Mouse (Mus musculus): ENCODE results near the gene Slc25a13.
A peak's percentile ranks its signal among the peaks of the same experiment; 100 is the strongest.

Slc25a13 gene

DNA sequence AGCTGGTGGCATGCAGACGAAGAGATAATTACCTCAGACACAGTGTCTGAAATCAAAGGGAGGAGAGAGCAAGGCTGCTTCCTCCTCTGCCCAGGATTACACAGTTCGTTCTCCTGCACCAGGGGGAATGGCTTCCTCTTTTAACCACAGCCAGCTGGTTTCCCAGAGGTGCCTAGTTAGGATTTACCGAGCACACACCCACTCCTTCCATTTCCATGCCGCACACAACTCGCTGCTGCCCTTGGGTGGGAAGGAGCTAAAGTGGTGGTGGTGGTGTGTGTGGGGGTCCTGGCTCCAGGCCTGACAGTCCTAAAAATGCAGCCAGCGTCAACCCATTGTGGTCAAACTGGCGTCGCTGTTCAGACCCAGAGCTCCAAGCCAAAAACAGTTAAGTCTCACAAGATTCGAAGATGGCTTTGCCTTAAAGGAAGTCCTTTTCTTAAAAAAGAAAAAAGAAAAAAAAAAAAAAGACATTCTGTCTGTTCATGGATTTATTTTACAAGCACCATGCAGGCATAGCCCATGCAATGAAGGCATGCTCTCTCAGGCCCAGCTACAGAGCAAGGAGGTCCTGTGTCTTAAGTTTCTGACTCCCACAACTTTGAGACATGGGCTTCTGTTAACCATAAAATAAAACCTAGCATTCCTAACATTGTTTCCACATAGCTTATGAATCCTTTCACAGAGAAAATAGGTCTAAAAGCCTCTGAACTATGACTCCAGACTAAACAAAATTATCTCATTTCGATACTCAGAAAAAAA is 104.0 kb downstream of the Slc25a13 start:
- DNase-seq (ENCODE audit: low read depth), result peak; percentile 65

DNA sequence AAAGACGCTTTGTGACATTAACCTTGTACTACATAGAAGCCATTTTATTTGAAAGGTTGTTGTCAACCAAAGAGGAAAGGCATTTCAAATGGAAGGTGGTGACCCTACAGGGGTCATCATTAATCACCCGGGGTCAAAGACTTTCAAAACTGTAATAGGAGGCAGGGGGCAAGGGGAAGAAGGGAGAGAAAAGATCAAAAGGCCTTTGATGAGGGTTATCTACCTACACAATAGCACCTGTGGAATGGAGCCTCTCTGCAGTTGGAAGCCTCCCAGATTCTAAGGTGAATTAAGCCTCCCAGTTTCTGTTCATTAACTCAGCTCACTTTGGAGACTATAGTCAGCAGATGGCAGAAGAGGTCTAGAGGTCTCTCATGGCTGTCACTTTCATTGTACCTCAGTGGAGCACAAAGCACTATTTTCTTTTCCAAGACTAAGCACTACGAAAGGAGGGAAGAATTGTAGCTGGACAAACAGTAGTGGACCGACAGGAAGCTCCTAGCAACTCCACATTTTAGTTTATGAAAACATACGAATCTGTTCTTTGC is 109.5 kb downstream of the Slc25a13 start:
- no peak for DNase-seq (ENCODE audit: low read depth)

DNA sequence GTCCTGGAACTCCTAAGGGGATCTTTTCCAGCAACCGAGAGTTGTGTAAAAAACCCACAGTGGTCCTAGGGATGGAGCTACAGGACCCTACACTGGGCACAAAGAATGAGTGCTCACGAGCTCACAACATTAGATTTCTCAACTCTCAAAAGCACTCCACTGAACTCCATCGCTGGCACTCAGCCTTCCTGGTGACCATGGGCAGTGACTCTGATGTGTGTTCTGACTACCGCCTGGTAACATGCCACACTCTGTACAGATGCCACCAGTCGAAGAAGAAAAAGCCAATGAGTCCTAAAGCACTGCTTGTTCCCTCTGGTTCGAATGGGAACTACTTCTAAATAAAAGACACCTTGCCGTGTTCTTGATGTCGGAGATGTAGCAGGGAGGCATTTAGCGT is 111.4 kb downstream of the Slc25a13 start:
- no peak for DNase-seq (ENCODE audit: low read depth)

DNA sequence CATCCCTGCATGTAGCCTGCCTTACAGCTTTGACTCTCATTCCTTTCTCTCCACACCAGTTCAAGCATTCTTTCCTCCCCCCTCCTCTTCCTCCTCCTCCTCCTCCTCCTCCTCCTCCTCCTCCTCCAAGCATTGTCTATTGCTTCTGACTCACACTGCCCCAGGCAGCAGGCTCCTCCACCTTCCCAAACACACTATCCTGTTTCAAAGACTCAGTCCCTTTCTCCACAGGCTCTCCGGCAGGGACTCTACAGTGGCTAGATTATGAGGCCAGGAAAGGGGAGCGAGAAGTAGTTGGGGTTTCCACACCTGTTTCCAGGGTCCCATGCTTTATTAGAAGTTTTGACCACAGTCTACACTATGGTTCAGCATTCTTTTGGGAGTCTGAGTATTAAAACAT is 113.5 kb downstream of the Slc25a13 start:
- DNase-seq (ENCODE audit: low read depth), result no peak

DNA sequence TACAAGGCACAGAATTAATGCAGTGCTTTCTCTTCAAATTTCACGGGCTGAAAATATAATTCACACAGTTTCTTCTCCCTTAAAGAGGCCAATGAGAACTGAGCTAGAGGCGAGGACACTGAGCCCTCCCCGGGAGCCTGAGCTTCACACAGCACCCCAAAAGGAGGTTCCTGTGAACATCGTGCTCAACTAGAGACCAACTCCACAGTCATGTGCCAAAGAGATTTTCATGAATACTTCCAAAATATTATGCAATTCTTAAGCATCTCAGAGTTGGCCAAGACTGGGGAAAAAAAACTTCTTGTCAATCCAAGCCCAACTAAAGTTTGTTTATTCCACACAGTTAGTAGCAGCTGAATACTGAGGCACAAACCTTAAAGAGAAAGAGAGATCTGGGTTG is 115.4 kb downstream of the Slc25a13 start:
- DNase-seq (ENCODE audit: low read depth), result peak; percentile 46

DNA sequence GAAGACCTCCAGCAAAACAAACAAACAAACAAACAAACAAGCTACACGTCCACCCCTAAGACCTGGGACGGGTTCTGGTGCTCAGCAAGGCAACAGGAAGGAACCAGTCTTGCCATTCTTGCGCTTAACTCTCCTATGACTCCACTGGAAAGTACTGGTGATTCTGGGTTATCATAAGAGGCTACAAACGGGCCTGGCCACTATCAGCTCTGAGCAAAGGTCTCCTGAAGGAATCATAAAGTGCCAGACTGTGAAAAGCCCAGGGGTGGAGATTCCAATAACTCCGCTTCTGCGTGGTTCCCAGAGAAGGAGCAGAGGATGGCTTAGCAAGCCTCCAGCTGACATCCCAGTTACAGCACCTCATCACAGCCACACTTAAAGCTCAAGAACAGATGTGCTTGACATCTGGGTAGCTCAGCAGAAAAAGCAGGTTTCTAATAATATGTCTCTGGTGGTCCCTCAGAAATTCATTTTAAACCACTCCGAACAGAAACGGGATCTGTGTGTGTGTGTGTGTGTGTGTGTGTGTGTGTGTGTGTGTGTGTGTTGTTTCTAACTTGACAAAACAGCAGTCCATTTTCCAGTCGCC is 116.0 kb downstream of the Slc25a13 start:
- DNase-seq (ENCODE audit: low read depth), result no peak

DNA sequence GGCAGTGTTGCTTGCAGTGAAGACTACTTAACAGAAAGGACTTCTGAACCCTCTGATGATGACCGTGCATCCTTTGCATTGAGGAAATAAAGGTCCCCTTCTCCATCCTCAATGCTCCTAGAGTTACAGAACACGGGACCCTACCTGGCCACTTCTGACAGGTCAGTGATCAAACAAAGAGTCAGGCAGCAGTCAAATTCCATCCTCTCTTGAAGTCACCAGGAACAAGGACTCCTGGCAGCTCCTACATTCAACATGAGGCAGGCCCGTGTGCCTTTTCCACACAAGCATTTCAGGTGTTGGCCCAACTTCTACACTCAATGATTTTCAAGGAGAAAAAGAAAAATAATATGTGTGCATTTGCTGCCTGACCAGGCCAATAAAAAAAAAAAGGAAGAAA is 123.0 kb downstream of the Slc25a13 start:
- no peak for DNase-seq (ENCODE audit: low read depth)

DNA sequence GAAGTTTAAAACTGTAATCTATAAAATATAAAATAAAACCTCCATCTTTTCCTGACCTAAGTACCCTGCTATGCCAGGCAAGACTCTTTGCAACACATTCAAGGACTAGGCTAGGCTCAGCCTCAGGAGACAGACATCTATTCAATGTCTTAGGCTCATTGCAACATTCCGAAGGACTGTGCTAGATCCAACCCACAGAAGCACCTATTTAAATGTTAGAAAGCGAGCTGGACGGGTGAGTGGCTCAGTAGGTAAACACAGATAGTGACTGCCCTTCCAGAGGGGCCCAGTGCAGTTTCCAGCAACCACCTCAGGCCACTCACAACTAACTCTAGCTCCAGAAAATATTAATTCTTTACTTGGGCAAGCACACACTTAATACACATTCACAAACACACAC is 123.5 kb downstream of the Slc25a13 start:
- no peak for DNase-seq (ENCODE audit: low read depth)

DNA sequence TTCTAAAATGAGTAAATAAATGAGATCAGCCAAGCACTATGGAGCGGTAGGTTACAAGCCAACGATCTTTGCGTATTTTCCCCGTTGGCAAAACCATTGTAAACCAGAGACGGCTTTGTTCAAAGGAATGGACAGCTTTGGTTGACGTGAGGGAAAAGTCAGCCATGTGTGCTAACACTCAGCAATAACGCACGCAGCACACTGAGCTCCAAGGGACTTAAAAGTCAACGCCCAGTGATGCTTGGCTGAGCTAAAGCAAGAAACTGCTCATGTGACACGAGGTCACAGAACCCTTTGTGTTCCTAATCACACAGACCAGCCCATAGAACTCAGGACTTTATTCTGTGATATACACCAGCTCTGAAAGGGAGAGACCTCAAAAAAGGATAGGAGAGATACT is 124.5 kb downstream of the Slc25a13 start:
- no peak for DNase-seq (ENCODE audit: low read depth)

DNA sequence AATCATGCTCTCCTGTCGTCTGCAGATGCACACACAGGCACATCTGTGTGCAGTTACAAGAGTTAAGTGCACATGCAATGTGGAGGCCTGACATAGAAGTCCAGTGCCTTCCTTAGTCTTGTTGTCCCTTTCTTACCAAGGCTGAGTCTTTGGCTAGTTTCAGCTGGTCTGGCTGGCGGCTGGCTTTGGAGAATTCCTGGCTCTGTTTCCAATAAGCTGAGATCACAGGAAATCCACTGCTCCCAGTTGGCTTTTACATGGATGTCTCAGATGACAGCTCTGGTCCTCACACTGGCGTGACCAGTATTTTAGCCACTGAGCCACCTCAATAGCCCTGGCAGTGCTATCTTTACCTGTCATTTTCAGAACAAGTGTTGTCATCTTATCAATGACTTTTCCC is 126.0 kb downstream of the Slc25a13 start:
- DNase-seq (ENCODE audit: low read depth), result no peak

DNA sequence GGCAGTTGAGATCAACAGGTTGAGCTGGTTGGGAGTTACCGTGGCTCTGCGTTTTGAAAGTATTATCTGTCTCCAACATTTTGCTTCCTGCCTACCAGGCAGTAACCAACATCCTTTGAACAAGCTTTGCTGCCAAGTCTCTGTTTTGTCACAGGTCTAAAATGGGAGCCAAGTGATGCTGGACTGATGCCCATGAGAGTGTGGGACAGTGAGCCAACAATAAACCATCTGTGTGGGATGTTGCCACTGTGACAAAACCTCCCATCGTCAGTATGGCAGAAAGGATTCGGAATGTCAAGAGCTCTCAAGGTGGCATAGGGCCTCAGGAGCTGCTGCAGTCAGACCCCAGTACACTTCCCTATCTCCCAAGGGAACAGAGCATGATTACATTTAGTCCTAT is 128.8 kb downstream of the Slc25a13 start:
- no peak for DNase-seq (ENCODE audit: low read depth)

DNA sequence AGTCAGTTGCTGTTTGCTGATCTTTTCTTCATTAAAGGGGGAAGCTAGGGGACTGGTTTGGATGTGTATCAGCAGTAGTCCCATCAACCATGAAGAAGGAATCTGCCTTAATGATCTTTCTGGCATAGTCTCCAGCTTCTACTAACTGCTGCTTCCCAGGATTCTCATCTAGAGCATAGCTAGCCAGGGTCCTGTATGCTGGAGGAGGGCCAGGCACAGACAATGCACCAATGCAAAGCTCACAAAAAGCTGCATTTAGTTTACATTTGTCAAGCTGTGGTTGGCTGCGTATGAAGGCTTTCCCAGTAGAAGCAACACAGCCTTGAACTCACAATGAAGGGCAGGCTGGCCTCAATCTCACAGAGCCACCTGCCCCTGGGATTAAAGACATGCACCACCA is 136.5 kb downstream of the Slc25a13 start:
- no peak for DNase-seq (ENCODE audit: low read depth)

DNA sequence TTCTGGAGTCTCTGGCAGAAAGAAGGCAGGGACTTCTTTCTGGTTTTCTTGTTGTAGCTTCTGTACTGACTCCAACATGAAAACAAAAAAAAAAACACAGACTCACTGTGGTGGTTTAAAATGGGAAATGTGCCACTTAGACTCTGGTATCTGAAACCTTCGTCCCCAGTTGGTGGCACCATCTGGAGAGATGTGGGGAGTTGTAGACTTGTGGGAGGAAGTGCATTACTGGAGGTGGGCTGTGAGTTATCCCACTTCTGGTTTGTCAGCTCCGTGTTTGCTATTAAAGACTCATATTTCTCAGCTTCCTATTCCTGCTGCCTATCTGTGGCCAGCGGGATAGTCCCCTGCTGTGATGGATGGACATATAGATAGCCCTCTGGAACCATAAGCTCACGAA is 139.7 kb downstream of the Slc25a13 start:
- DNase-seq (ENCODE audit: low read depth), result no peak

DNA sequence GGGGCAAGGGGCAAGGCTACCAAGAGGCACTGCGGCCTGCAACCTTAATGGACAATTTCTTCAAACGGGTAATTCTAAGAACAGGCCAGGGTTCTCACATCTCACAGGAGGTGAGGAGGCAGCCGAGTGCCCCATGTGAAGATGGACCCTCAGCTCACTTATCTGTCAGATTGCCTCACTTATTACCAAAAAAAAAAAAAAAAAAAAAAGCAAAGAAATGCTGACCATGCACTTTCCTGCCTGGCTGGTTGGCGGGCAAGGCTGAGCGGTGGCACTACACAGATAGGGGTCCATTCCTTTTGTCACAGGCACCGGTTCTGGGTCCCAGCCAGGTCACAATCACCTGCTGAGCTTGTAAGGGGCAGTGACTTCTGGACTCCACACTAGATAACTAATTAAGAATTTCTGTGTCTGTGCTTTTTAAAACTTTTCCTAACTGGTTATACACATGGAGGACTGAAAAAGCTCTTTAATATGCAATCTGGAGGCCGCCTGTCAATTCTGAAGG is 141.0 kb downstream of the Slc25a13 start:
- no peak for DNase-seq (ENCODE audit: low read depth)

DNA sequence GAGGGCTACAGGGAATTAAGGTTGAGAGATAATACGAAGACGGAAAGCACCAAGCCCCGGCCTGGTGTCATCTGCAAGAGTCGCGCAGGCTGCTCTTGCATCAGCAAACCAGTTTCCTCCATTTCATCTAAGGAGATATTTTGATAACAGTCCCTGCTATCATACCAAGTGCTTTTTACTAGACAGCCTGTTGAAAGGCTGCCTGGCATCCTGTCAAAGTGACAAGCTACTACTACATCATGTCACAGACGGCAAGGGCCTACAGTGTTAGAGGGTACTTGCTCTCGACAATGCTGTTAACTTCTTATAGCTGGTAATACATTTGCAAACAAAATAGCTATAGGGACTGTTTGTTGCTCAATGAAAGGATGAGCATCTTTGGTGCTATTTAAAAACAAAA is 145.9 kb downstream of the Slc25a13 start:
- no peak for DNase-seq (ENCODE audit: low read depth)

DNA sequence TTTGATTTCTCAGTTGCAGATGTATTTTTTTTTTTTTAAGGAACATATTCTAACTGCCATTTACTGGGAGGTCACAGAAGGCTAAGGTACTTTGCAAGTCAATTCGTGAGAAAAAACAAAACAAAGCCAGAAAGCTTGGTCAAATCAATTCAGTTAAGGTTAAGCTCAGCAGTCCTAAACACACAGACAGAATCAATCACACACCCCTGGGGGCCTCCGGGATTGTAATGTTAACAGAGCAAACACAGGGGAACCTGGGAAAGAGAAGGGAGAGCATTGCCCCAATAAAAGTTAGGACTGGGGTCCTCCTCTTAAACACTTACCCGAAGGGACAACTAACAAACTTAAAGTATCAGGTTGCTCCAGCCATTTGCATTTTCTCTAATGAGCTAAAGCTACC is 147.0 kb downstream of the Slc25a13 start:
- no peak for DNase-seq (ENCODE audit: low read depth)

DNA sequence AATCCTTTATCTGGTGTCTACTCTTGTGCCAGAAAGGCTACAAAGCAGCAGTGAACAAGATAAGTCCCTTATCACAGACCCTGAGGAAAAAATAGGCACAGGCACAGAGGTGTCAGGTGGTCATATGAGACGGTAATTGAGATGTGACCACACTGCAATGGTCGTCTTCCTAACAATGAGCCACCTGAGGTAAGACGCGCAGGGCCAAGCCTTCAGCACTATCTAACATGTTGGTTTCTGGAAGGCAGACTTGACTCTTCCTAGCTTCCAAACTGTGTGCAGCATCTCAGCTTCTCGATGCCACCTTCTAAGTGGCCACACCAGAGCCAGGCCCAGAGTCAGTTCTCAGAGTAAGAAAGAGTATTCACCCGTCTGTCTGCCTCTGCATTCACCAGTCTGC is 149.8 kb downstream of the Slc25a13 start:
- DNase-seq (ENCODE audit: low read depth), result no peak

DNA sequence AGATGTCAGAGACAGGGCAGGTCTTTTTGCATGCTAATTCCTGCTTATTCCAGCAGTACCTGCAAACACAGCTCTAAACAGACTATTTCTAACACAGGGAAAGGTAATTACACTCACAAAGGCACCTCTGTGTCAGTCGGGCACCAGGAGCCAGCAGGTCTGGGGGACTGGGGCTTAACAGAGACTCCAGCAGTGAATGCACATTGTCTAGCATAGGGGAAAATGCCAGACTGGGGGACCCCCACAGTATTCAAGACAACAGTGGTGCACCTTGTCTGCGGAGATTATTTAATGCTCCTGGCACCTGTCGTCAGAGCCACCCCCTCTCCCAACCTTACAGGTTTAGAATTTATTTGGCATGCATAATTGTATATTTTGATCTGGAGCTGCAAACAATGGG is 158.4 kb downstream of the Slc25a13 start:
- no peak for DNase-seq (ENCODE audit: low read depth)

DNA sequence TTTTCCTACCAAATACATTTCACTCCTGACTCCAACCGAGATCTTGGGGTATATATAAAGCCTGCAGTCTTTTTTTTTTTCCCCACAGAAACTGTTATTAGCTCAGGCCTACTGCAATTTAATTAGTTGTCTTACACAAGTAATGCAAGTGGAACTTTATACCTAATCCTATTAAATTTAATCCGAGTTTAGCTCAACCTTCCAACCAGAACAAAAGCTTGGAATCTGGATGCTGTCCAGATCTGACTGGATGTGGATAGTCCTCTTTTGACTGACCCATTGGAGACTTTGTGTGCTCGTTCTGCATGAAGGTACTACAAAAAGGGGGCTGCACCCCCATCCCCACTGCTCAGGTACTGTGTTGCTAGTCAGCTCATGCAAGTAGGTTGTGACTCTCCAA is 163.0 kb downstream of the Slc25a13 start:
- DNase-seq (ENCODE audit: low read depth), result no peak

DNA sequence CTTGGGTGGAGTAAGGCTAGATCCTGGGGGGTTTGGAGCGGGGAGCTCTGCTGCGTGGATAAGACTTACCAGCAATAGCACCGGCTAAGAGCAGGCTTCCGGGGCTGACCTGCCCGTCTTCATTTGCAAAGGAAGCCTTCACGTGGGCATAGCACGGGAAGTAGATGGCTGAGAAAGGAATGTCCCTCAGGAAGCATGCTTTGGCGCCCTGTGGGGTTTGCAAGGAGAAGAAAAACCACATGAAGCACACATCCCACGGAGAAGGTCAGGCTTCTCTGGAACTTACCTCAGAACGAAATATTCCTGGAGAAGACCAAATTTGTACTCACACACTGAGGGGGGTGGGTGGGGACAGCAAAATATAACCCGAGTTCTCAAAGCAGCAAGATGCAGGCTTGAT is 164.3 kb downstream of the Slc25a13 start:
- DNase-seq (ENCODE audit: low read depth), result no peak

DNA sequence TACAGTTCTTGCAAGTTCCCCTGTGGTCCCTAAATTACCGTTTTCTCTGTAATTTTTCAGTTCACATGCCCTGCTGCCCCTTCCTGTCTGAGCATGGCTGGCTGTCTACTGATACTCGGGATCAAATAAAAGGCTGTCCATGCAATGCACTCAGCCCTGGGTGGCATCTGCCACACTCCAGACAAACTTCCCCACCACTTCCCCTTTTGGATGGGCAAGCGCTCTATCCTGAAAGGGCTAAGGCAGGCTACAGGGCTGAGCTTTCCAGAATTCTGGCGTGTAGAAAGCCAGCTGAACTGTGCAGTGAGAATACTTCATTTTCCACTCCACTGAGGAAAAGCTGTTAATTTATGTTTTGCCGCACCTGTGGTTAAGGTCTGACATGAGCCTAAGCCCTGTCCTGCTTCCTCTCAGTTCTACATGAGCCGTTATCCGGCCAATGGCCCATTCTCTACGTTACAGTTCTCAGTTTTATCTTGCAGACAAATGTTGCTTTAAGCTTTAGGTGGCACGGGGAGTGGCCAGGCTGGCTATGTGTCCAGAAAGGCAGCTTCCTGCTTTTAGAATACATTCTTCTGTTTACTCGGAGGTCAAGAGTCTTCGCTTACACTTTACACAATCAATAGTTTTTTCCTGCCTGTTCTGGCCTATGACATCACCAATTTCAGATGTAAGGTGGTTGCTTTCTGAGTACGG is 170.1 kb downstream of the Slc25a13 start:
- DNase-seq (ENCODE audit: low read depth), result no peak

DNA sequence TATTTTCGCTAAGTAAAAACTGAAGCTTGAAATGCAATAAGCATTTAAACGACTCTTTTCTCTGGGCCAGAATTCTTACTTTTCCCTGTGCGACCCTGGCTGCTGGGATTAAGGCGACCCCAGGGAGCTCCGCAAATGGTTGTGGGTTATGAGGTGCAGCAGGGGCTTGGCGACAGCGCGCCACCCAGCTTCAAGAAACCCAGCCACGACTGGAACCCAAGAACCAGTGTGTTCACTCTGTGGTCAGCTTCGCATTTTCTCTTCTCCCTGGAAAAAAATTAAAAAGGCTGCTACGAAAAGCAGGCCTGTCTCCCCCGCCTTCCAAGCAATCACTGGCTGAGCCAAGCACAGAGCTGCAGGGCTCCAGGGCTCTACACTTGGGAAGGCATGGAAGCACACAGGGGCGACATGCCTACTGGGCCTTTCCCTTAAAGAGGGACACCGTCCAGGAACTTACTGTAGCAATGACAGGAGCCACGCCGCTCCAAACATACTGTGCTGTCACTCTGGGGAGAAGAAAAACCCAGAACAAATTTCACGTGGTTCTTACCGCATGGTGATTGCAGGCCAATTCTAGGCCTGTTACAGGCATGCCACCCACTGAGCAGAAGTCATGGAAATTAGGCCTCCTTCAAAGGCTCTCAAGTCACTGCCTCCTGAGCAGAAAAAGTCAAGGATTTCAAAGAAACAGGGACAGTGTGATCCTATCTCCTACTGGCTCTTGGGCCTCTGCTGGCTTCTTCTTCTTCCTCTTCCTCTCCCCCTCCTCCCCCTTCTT is 178.0 kb downstream of the Slc25a13 start:
- no peak for DNase-seq (ENCODE audit: low read depth)
